Mouse (Mus musculus): ENCODE data around the gene Lrch1. TPM values are rescaled to one million over a fixed set of nuclear protein-coding genes. Genes with fewer than 3 reads are reported as not detected.

The Lrch1 gene
- polyA plus RNA-seq, 1 experiment = 9.9 TPM

DNA sequence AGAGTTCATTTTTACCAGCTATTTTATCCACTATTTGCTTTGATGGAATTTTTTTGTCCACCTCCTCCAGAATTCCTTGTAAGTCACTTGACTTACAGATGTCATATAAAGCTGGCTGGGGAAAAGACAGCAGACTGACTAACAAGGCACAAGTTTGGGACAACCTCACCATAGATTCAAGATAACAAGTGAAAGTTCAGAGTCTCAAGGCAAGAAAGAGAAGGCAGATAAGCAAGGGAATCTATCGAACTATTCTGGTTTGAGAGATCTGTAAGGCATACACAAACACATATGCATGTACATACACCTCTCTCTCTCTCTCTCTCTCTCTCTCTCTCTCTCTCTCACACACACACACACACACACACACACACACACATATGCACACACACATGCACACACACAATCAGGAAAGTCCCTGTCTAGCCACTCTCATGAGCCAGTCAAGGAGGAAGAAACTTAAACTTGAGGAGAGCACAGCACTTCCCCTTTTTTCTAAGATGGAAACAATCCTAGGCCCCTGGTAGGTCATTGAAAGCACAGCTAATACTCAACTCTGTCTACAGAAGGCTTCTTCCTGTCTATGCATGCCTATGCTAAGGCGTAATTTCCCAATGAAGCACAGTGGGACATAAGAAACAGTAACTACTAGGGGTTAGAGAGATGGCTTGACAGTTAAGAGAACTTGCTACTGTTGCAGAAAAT, 11.0 kb downstream of the Lrch1 start:
- Histone ChIP-seq H3K27me3 (ENCODE audit: control insufficient read depth, insufficient read depth, insufficient read length) (no peaks in the 10 kb centered on the region), H3K36me3 (ENCODE audit: control insufficient read depth, insufficient read depth) (peaks cover 4% of the 10 kb centered on the region), H3K4me3 (no peak overlapping the region), H3K4me2 (ENCODE audit: low read depth) (no peak overlapping the region), H3K79me2 (ENCODE audit: control insufficient read depth, insufficient read depth) (peaks cover 82% of the 10 kb centered on the region), H3ac (ENCODE audit: control insufficient read depth, insufficient read length) (no peak overlapping the region)
- TF ChIP-seq CEBPB (IDR thresholded peaks at IDR 0.05; ENCODE audit: insufficient read depth, poor library complexity, severe bottlenecking) (no peak), POLR2A (IDR thresholded peaks at IDR 0.05; ENCODE audit: insufficient read length, low read depth) (no peak), TCF12 (IDR thresholded peaks at IDR 0.05; ENCODE audit: insufficient read depth, poor library complexity, severe bottlenecking) (no peak), REST (IDR thresholded peaks at IDR 0.05; ENCODE audit: insufficient read depth, insufficient read length) (no peak), TCF3 (IDR thresholded peaks at IDR 0.05; ENCODE audit: insufficient read length, low read depth) (no peak), MYOD1 (IDR thresholded peaks at IDR 0.05; ENCODE audit: control insufficient read depth in 1 of 3, insufficient read length in 2 of 3, low read depth in 2 of 3) (no peak), POLR2AphosphoS2 (IDR thresholded peaks at IDR 0.05; ENCODE audit: insufficient read length, low read depth) (no peak), E2F4 (IDR thresholded peaks at IDR 0.05; ENCODE audit: insufficient read depth) (no peak), MYOG (IDR thresholded peaks at IDR 0.05; ENCODE audit: control insufficient read depth in 1 of 3, insufficient read depth in 1 of 3, insufficient read length in 2 of 3, low read depth in 2 of 3) (no peak), MAX (IDR thresholded peaks at IDR 0.05; ENCODE audit: low read depth) (no peak), SRF (IDR thresholded peaks at IDR 0.05; ENCODE audit: control insufficient read depth, insufficient read length, low read depth) (no peak)

DNA sequence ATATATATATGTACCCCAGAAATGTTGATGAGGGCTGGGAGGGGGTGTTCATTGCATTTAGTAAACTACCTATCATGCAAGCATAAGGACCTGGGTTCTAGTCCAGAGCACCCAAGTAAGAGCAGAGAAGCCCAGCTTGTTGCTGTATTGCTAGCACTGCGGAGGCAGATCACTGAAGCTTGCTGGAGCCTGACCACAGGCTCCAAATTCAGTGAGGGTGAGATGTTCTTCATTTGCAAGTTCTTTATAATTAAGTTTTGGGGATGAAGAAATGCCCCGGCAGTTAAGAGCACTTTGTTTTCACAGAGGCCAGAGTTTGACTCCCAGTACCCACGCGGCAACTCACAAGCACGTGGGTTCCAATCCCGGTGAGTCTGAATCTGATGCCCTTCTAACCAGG, 12.6 kb downstream of the Lrch1 start:
- Histone ChIP-seq H3K4me2 (ENCODE audit: low read depth) (no peak overlapping the region), H3K4me3 (no peak overlapping the region), H3K27me3 (ENCODE audit: control insufficient read depth, insufficient read depth, insufficient read length) (no peaks in the 10 kb centered on the region), H3ac (ENCODE audit: control insufficient read depth, insufficient read length) (no peak overlapping the region), H3K36me3 (ENCODE audit: control insufficient read depth, insufficient read depth) (peaks cover 4% of the 10 kb centered on the region), H3K79me2 (ENCODE audit: control insufficient read depth, insufficient read depth) (peaks cover 71% of the 10 kb centered on the region)
- TF ChIP-seq MAX (IDR thresholded peaks at IDR 0.05; ENCODE audit: low read depth) (no peak), E2F4 (IDR thresholded peaks at IDR 0.05; ENCODE audit: insufficient read depth) (no peak), POLR2A (IDR thresholded peaks at IDR 0.05; ENCODE audit: insufficient read length, low read depth) (no peak), REST (IDR thresholded peaks at IDR 0.05; ENCODE audit: insufficient read depth, insufficient read length) (no peak)

DNA sequence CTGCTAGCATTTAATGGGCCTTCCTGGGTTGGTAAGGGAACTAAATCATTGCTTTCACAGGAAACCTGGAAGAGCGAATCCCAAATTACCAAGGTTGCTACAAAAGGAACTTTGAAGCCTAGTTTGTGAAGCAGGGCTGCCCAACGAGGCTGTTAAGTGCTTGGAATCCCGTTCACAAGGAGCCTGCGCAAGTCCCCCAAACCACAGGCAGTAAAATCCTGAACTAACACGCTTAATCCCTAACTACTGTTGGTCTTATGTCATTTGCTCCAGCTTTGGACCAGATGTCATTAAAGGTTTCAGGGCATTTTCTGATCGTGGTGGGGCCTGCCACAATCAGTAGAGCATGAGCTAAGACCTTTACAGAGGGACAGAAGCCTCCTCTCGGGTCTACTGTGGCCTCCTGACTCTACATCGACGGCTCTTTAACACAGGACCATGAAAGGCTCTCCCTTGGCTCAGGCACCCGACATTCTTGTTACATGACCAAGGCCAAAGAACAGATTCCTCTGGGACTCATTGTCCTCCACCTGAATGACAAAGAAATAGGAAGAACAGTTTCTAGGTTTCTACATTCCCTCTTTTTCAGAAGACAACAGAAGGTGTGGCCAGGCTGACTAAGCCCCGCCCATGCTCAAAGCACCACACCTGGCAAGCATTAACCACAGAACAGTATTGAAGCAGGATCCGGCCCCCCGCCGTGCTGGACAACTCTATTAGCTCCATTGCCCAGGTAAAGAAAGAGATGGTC, 13.5 kb downstream of the Lrch1 start:
- peaks cover 66% of the 10 kb centered on the region for H3K79me2 ChIP-seq (ENCODE audit: control insufficient read depth, insufficient read depth)
- no peak overlapping the region for H3K4me3 ChIP-seq
- H3ac ChIP-seq (ENCODE audit: control insufficient read depth, insufficient read length) = no peak overlapping the region
- no peaks in the 10 kb centered on the region for H3K27me3 ChIP-seq (ENCODE audit: control insufficient read depth, insufficient read depth, insufficient read length)
- H3K4me2 ChIP-seq (ENCODE audit: low read depth) = no peak overlapping the region
- peaks cover 4% of the 10 kb centered on the region for H3K36me3 ChIP-seq (ENCODE audit: control insufficient read depth, insufficient read depth)
- no peak for TF ChIP-seq MYOG (IDR thresholded peaks at IDR 0.05; ENCODE audit: control insufficient read depth in 1 of 3, insufficient read depth in 1 of 3, insufficient read length in 2 of 3, low read depth in 2 of 3)
- no peak for TF ChIP-seq POLR2A (IDR thresholded peaks at IDR 0.05; ENCODE audit: insufficient read length, low read depth)
- TF ChIP-seq MYOD1 (IDR thresholded peaks at IDR 0.05; ENCODE audit: control insufficient read depth in 1 of 3, insufficient read length in 2 of 3, low read depth in 2 of 3) = no peak
- TF ChIP-seq CEBPB (IDR thresholded peaks at IDR 0.05; ENCODE audit: insufficient read depth, poor library complexity, severe bottlenecking) = no peak
- TF ChIP-seq REST (IDR thresholded peaks at IDR 0.05; ENCODE audit: insufficient read depth, insufficient read length) = no peak
- no peak for TF ChIP-seq TCF3 (IDR thresholded peaks at IDR 0.05; ENCODE audit: insufficient read length, low read depth)
- TF ChIP-seq MAX (IDR thresholded peaks at IDR 0.05; ENCODE audit: low read depth) = no peak
- TF ChIP-seq E2F4 (IDR thresholded peaks at IDR 0.05; ENCODE audit: insufficient read depth) = no peak
- TF ChIP-seq USF1 (IDR thresholded peaks at IDR 0.05; ENCODE audit: low read depth) = no peak
- no peak for TF ChIP-seq TCF12 (IDR thresholded peaks at IDR 0.05; ENCODE audit: insufficient read depth, poor library complexity, severe bottlenecking)
- no peak for TF ChIP-seq POLR2AphosphoS2 (IDR thresholded peaks at IDR 0.05; ENCODE audit: insufficient read length, low read depth)
- TF ChIP-seq SRF (IDR thresholded peaks at IDR 0.05; ENCODE audit: control insufficient read depth, insufficient read length, low read depth) = no peak

DNA sequence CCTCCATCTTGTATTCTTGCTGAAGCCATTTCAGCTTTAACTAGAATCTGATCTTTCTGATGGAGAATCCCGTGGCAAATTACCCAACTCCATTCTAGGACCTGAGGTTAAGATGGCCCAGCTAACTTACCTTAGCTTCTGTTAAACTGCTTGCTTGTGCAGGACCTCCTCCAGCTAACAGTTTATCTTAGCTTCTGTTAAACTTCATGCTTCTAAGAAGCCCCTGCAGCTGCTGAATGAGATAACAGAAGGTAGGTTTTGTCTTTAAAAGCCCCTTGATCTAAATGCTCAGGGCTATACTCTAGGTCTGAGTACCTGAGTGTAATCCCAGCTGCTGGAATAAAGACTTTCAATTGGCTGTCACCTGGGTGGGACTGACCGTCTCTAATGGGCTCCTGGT, 17.9 kb downstream of the Lrch1 start:
- Histone ChIP-seq H3ac (ENCODE audit: control insufficient read depth, insufficient read length) (no peak overlapping the region), H3K4me3 (no peak overlapping the region), H3K4me2 (ENCODE audit: low read depth) (no peak overlapping the region), H3K27me3 (ENCODE audit: control insufficient read depth, insufficient read depth, insufficient read length) (no peaks in the 10 kb centered on the region), H3K36me3 (ENCODE audit: control insufficient read depth, insufficient read depth) (peaks cover 4% of the 10 kb centered on the region), H3K79me2 (ENCODE audit: control insufficient read depth, insufficient read depth) (peaks cover 50% of the 10 kb centered on the region)
- TF ChIP-seq MAX (IDR thresholded peaks at IDR 0.05; ENCODE audit: low read depth) = no peak
- no peak for TF ChIP-seq REST (IDR thresholded peaks at IDR 0.05; ENCODE audit: insufficient read depth, insufficient read length)
- TF ChIP-seq TCF3 (IDR thresholded peaks at IDR 0.05; ENCODE audit: insufficient read length, low read depth) = no peak
- no peak for TF ChIP-seq SRF (IDR thresholded peaks at IDR 0.05; ENCODE audit: control insufficient read depth, insufficient read length, low read depth)
- no peak for TF ChIP-seq MYOD1 (IDR thresholded peaks at IDR 0.05; ENCODE audit: control insufficient read depth in 1 of 3, insufficient read length in 2 of 3, low read depth in 2 of 3)
- TF ChIP-seq TCF12 (IDR thresholded peaks at IDR 0.05; ENCODE audit: insufficient read depth, poor library complexity, severe bottlenecking) = no peak
- no peak for TF ChIP-seq CEBPB (IDR thresholded peaks at IDR 0.05; ENCODE audit: insufficient read depth, poor library complexity, severe bottlenecking)
- no peak for TF ChIP-seq USF1 (IDR thresholded peaks at IDR 0.05; ENCODE audit: low read depth)
- no peak for TF ChIP-seq POLR2A (IDR thresholded peaks at IDR 0.05; ENCODE audit: insufficient read length, low read depth)
- TF ChIP-seq E2F4 (IDR thresholded peaks at IDR 0.05; ENCODE audit: insufficient read depth) = no peak
